Mouse (Mus musculus) intestine, postnatal 0 days (tissue): ENCODE results near the gene Olfr1057. TPM values are rescaled to one million over a fixed set of nuclear protein-coding genes. Genes with fewer than 3 reads are reported as not detected.
"Not testable (repeated sequence)": the region's sequence is repeated elsewhere in the genome, so short reads cannot be mapped to it uniquely, and the experiment has no call there.

Source experiments
- ATAC-seq: fragments of 200-750 bp; cut with Nextera tagmentation; 2 replicates; pipeline ENCODE4 v1.8.0; 2017; ENCODE audit warnings: mild to moderate bottlenecking, moderate TSS enrichment, moderate library complexity
- H3K27ac ChIP-seq: fragments of 300-500 bp; sonication (generic); 2 replicates; pipeline ENCODE4 v1.5.1; 2014; ENCODE audit warnings: mild to moderate bottlenecking, low read depth, low read length, moderate library complexity
- H3K27me3 ChIP-seq: fragments of 300-500 bp; sonication (generic); replicated peaks from 2 replicates; pipeline ENCODE4 v1.6.1; 2014; ENCODE audit warnings: low read length, mixed read lengths; ENCODE audit not compliant: control insufficient read depth, insufficient read depth
- H3K36me3 ChIP-seq: fragments of 300-500 bp; sonication (generic); 2 replicates; pipeline ENCODE4 v1.6.1; 2014; ENCODE audit warnings: mild to moderate bottlenecking, moderate library complexity; ENCODE audit not compliant: control insufficient read depth, insufficient read depth
- H3K4me1 ChIP-seq: fragments of 300-500 bp; sonication (generic); replicated peaks from 2 replicates; pipeline ENCODE4 v1.6.1; 2014; ENCODE audit warnings: antibody characterized with exemption, low read length, mixed read lengths; ENCODE audit not compliant: control insufficient read depth, insufficient read depth
- H3K4me2 ChIP-seq: fragments of 300-500 bp; sonication (generic); replicated peaks from 2 replicates; pipeline ENCODE4 v1.6.1; 2014; ENCODE audit warnings: low read depth, mild to moderate bottlenecking, moderate library complexity
- H3K4me3 ChIP-seq: fragments of 300-500 bp; sonication (generic); 2 replicates; pipeline ENCODE4 v1.5.1; 2014; ENCODE audit warnings: low read depth, low read length
- H3K9ac ChIP-seq: fragments of 300-500 bp; sonication (generic); 2 replicates; pipeline ENCODE4 v1.6.1; 2014; ENCODE audit warnings: mild to moderate bottlenecking, low read depth, low read length
- H3K9me3 ChIP-seq: fragments of 300-500 bp; sonication (generic); 2 replicates; pipeline ENCODE4 v1.6.1; 2016; ENCODE audit warnings: mixed run types; ENCODE audit not compliant: control insufficient read depth
- CTCF ChIP-seq: sonication (generic); IDR thresholded peaks from 2 replicates; pipeline ENCODE4 v1.5.1; 2016; ENCODE audit warnings: low read depth, mild to moderate bottlenecking, control low read depth, antibody characterized with exemption, moderate library complexity
- WGBS: fragments of 180-500 bp; shearing (Covaris S2); extraction: QIAGEN DNeasy Blood & Tissue Kit; methylation state at CpG from one replicate; pipeline ENCODE4 v1.1.7; 2014; 5-methylcytosine and 5-hydroxymethylcytosine counted together
- polyA plus RNA-seq: library from polyadenylated mRNA; unstranded; fragments of >200 nt; fragmentation: Nextera tagmentation; extraction: Ambion mirVana; gene quantifications from 2 replicates; pipeline ENCODE4 v1.2.1, GENCODE M21; 2015

Olfr1057 gene
- polyA plus RNA-seq = not detected in 2 replicates

DNA sequence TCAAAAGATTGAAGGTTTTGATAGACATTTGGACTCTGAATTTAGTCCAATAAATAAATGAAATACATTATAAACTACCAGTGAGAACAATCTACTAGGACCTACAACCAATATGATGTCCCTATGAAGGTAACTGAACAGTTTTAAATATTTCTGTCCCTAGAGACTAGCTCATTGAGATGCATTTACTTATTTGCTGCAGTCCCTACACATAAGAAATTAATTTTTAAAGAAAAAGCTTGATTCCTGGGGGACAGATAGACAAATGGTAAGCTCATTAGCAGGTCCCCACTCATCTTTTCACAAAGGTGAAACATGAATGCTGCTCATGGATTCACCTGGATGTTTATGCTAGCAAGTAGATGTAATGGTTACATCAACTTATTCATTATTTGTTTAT lies at the start of gene Olfr1057:
Gene Olfr1057 (minus strand): TSS at position 101 of the 400 bp plus-strand sequence.
- H3K27ac ChIP-seq = no peak within 1 kb of the TSS
- H3K4me1 ChIP-seq = no peaks in the 10 kb centered on the region
- H3K9ac ChIP-seq = no peak within 1 kb of the TSS
- H3K4me3 ChIP-seq = no peak within 1 kb of the TSS
- TF ChIP-seq CTCF = no peak
- H3K27me3 ChIP-seq = no peaks in the 10 kb centered on the region
- no peak for ATAC-seq
- H3K9me3 ChIP-seq = no peaks in the 10 kb centered on the region
- H3K36me3 ChIP-seq = no peaks in the 10 kb centered on the region
- H3K4me2 ChIP-seq = no peak within 1 kb of the TSS

DNA sequence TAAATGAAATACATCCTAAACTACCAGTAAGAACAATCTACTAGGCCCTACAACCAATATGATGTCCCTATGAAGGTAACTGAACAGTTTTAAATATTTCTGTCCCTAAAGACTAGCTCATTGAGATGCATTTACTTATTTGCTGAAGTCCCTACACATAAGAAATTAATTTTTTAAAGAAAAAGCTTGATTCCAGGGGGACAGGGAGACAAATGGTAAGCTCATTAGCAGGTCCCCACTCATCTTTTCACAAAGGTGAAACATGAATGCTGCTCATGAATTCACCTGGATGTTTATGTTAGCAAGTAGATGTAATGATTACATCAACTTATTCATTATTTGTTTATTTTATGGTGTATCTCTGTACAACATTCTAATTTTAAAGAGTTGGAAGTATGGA lies 48.5 kb upstream of the Olfr1057 start, which contains the start of gene Olfr1062:
Gene Olfr1062 (minus strand): TSS at position 101 of the 400 bp plus-strand sequence.
- ATAC-seq, H3K4me3 ChIP-seq, H3K27ac ChIP-seq, H3K4me2 ChIP-seq, H3K4me1 ChIP-seq, H3K9me3 ChIP-seq, H3K27me3 ChIP-seq, H3K36me3 ChIP-seq, H3K9ac ChIP-seq: not testable (repeated sequence)

DNA sequence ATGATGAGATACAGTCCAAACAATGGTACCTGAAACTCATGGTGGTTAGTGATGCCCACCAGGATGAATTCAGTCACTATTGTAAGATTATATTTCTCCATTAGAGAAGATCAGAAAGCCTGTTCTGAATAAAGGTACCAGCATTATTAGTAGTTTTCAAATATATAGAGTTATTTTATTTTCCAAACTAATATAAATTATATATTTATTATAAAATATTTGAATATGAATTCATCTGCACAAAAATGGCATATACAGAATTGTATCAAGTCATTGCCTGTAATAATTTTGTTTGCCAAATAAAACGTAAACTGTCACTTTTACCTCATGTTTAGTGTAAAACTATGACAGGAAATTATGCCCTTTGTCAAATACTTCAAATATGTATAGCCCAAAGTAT lies 35.8 kb upstream of the Olfr1057 start, which contains the start of gene Olfr1061:
Gene Olfr1061 (minus strand): TSS at position 101 of the 400 bp plus-strand sequence.
- 79% methylated on average over 1 of the region's 1 CpGs for WGBS
- H3K9ac ChIP-seq = no peak within 1 kb of the TSS
- H3K4me3 ChIP-seq = no peak within 1 kb of the TSS
- ATAC-seq = no peak
- no peaks in the 10 kb centered on the region for H3K4me1 ChIP-seq
- no peak within 1 kb of the TSS for H3K4me2 ChIP-seq
- H3K9me3 ChIP-seq = no peaks in the 10 kb centered on the region
- H3K27ac ChIP-seq = no peak within 1 kb of the TSS
- no peaks in the 10 kb centered on the region for H3K27me3 ChIP-seq
- H3K36me3 ChIP-seq = no peaks in the 10 kb centered on the region
- TF ChIP-seq CTCF = no peak

DNA sequence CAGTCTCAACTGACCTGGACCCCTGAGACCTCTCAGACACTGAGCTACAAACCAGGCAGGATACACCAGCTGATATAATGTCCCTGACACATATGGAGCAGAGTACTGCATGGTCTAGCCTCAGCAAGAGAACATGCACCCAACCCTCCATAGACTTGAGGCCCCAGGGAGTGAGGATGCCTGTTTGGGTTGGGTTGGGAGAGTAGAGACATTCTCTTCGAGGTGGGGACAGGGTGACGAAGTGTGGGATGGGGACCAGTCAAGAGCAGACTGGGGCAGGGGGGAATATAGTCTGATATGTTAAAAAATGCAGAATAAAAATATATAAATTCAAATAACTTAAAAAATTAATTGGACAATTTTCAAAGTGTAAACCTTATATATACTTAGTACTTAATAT lies 16.9 kb upstream of the Olfr1057 start:
- H3K9me3 ChIP-seq = no peaks in the 10 kb centered on the region
- no peak overlapping the region for H3K27ac ChIP-seq
- no peaks in the 10 kb centered on the region for H3K27me3 ChIP-seq
- H3K36me3 ChIP-seq = no peaks in the 10 kb centered on the region
- 85% methylated on average over 2 of the region's 2 CpGs for WGBS
- no peak for TF ChIP-seq CTCF
- no peak overlapping the region for H3K4me3 ChIP-seq
- ATAC-seq = no peak
- H3K4me2 ChIP-seq = no peak overlapping the region
- H3K9ac ChIP-seq = no peak overlapping the region
- no peaks in the 10 kb centered on the region for H3K4me1 ChIP-seq

DNA sequence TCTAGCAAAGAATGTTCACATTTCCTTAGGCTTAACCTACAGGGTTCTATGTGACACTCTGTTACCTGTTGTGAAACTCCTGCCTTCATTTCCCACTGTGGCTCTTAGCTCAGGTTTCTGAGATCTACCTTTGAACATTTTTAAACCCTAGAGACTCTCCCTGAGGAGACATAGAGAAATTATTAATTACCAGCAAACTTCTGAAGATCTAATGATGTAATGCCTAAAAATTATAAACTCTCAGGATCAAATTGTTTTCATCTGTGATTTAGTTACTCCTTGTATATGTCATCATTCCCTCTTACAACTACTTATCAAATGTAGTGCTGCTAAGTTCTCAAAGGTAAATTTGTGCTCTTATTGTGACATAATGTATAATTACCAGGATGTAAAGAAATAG lies 10.3 kb upstream of the Olfr1057 start, which contains the start of gene Olfr1058:
Gene Olfr1058 (minus strand): TSS at position 101 of the 400 bp plus-strand sequence.
- not testable (repeated sequence) for H3K4me2 ChIP-seq, ATAC-seq, H3K27me3 ChIP-seq, H3K27ac ChIP-seq, H3K9ac ChIP-seq, H3K36me3 ChIP-seq, H3K4me1 ChIP-seq, H3K9me3 ChIP-seq, H3K4me3 ChIP-seq

DNA sequence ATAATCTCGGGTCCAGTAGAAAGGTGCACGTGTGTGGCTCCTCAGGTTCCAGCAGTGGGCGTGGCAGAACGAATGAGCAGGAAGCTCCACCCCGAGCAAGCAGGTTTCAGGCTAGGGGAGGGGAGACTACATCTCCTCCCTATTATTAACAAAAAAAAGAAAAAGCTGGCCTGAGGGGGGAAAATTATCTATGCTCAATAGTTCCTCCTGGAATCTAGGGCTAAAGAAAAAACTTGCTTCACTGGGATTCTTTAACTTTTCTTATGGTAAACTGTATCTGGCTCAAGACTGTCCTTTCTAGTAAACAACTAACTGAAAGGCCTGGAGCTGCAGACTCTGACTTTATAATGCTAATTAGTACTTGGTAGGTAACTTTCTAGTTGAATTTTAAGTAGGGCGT lies 11.9 kb downstream of the Olfr1057 start:
- H3K9me3 ChIP-seq, ATAC-seq, H3K9ac ChIP-seq, H3K4me1 ChIP-seq, H3K27ac ChIP-seq, H3K4me2 ChIP-seq, H3K36me3 ChIP-seq, H3K4me3 ChIP-seq, H3K27me3 ChIP-seq: not testable (repeated sequence)
- no CpG with 5 or more reads among the region's 6 CpGs for WGBS

DNA sequence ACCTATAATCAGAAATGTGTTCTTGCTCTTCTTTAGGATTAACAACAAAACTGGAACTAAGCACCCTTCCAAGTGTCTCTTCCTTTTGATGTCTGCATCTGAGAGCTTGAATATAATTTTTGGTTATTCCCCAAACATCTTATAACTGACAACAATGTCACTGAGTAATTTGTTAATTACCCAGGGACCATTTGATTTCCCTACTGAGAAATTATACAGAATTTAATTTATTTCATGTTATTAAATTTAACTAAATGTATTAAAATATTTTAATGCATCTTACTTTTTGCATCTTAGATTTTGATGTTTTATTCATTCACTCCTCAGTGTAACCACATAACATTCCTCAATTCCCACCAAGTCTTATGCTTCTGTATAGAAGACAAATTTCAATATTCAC lies 15.8 kb downstream of the Olfr1057 start, which contains the start of gene Olfr1056:
Gene Olfr1056 (minus strand): TSS at position 101 of the 400 bp plus-strand sequence.
- no peak for ATAC-seq
- TF ChIP-seq CTCF = no peak

DNA sequence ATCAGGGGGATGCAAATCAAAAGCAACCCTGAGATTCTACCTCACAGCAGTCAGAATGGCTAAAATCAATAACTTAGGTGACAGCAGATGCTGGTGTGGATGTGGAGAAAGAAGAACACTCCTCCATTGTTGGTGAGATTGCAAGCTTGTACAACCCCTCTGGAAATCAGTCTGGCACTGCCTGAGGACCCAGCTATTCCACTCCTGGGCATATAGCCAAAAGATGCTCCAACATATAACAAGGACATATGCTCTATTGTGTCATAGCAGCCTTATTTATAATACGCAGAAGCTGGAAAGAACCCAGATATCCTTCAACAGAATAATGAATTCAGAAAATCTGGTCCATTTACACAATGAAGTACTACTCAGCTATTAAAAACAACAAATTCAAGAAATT lies 26.4 kb downstream of the Olfr1057 start:
- not testable (repeated sequence) for H3K4me2 ChIP-seq, H3K4me1 ChIP-seq, H3K27me3 ChIP-seq, H3K9ac ChIP-seq, H3K4me3 ChIP-seq, H3K9me3 ChIP-seq, H3K27ac ChIP-seq, ATAC-seq, H3K36me3 ChIP-seq
- WGBS = 65% methylated on average over 1 of the region's 1 CpGs

More for the DNA sequence above, 15.8 kb downstream of the Olfr1057 start, which contains the start of gene Olfr1056:
- Histone ChIP-seq H3K9ac (no peak within 1 kb of the TSS), H3K4me1 (no peaks in the 10 kb centered on the region), H3K9me3 (no peaks in the 10 kb centered on the region), H3K4me3 (no peak within 1 kb of the TSS), H3K36me3 (no peaks in the 10 kb centered on the region), H3K4me2 (no peak within 1 kb of the TSS), H3K27me3 (no peaks in the 10 kb centered on the region), H3K27ac (no peak within 1 kb of the TSS)
